Mouse (Mus musculus) hindbrain, postnatal 0 days (tissue): Measurements from ENCODE around the gene Tmem184b. TPM values are rescaled to one million over a fixed set of nuclear protein-coding genes. Genes with fewer than 3 reads are reported as not detected.

Experiments
- ATAC-seq: fragments of 200-750 bp; cut with Nextera tagmentation; 2 replicates; pipeline ENCODE4 v1.8.0; 2017; ENCODE audit warnings: mild to moderate bottlenecking, moderate TSS enrichment, moderate library complexity
- DNase-seq: peaks from one replicate; pipeline ENCODE4 v3.0.0-alpha.2; 2015; ENCODE audit warnings: low spot score
- H3K27ac ChIP-seq: fragments of 300-500 bp; sonication (generic); 2 replicates; pipeline ENCODE4 v1.5.1; 2014; ENCODE audit warnings: mild to moderate bottlenecking
- H3K27me3 ChIP-seq: fragments of 300-500 bp; sonication (generic); 2 replicates; pipeline ENCODE4 v1.6.1; 2014; ENCODE audit warnings: low read length, mixed read lengths; ENCODE audit not compliant: insufficient read depth
- H3K36me3 ChIP-seq: fragments of 300-500 bp; sonication (generic); 2 replicates; pipeline ENCODE4 v1.6.1; 2014; ENCODE audit warnings: low read length, mixed read lengths; ENCODE audit not compliant: insufficient read depth
- H3K4me1 ChIP-seq: fragments of 300-500 bp; sonication (generic); 2 replicates; pipeline ENCODE4 v1.6.1; 2014; ENCODE audit warnings: antibody characterized with exemption, low read length, mixed read lengths; ENCODE audit not compliant: insufficient read depth
- H3K4me2 ChIP-seq: fragments of 300-500 bp; sonication (generic); 2 replicates; pipeline ENCODE4 v1.6.1; 2014; ENCODE audit warnings: low read depth, mild to moderate bottlenecking, low read length, moderate library complexity, mixed read lengths
- H3K4me3 ChIP-seq: fragments of 300-500 bp; sonication (generic); 2 replicates; pipeline ENCODE4 v1.5.1; 2014; ENCODE audit warnings: low read length
- H3K9ac ChIP-seq: fragments of 300-500 bp; sonication (generic); replicated peaks from 2 replicates; pipeline ENCODE4 v1.6.1; 2014; ENCODE audit warnings: mild to moderate bottlenecking, low read length, moderate library complexity, mixed read lengths
- H3K9me3 ChIP-seq: fragments of 300-500 bp; sonication (generic); 2 replicates; pipeline ENCODE4 v1.6.1; 2016; ENCODE audit warnings: low read length, mixed read lengths
- CTCF ChIP-seq: IDR thresholded peaks from 2 replicates; pipeline ENCODE4 v1.5.1; 2016; ENCODE audit warnings: antibody characterized with exemption, control low read depth, low read depth
- WGBS: fragments of 180-500 bp; shearing (Covaris S2); extraction: QIAGEN DNeasy Blood & Tissue Kit; methylation state at CpG from one replicate; pipeline ENCODE4 v1.1.7; 2014; 5-methylcytosine and 5-hydroxymethylcytosine counted together
- polyA plus RNA-seq: library from polyadenylated mRNA; unstranded; fragments of >200 nt; fragmentation: Nextera tagmentation; extraction: Ambion mirVana; gene quantifications from 2 replicates; pipeline ENCODE4 v1.2.1, GENCODE M21; 2015
- total RNA-seq: library from RNA; depleted of rRNA; stranded (reverse); fragments of >200 nt; gene quantifications from 2 replicates; pipeline ENCODE4 v1.2.3, GENCODE M21; 2014

Gene Tmem184b
- total and polyA plus RNA-seq, 2 experiments from 2014 or later, result 31.6 to 72.4 TPM

DNA sequence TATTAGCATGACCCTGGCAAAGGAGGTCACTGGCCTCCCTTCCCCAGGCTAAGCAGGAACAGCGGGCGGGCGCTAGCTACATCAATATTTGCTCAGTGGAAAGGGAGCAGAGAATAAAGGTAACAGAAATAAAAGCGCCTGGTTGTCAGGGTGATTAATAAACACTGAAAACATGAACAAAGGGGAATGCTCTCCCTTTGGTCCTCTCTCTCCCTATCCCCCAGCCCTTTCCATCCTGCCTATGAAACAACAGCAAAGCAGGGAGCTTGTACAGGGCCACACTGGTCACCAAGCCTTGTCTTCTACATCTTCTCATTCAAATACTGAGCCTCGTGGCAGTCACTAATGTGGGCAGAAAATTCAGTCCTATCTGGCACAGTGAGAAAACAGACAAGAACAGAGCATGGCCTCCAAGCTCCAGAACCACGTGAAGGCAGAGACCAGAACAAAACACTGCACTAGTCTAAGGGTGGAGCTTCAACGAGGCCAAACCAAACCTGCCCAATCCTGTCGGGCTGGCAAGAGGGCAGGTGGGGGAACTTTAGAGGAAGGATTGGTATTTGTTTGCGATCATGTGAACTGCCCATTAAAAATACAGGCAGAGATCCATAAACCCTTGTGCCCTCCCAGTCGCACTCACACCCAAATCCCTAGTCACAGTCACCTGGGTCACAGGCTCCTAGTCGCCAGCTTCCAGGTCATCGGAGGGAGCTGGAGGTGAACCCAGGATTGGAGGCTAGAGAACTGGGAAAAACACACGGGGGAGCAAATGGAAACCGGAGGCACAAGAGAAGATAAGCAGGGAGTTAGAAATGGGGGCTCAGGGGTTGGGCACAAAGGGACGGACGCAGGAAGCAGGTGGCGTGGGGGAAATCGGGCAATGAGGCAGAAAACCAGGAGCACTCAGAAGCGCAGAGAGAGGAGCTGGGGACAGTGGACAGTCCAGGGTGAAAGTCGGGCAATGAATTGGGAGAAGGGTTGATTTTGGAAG is 76.1 kb downstream of the Tmem184b start:
- H3K27me3 ChIP-seq, result no peaks in the 10 kb centered on the region
- peaks cover 17% of the 10 kb centered on the region for H3K4me1 ChIP-seq
- H3K4me3 ChIP-seq, result peak overlapping the region; percentile 49
- peak overlapping the region; percentile 74 for H3K9ac ChIP-seq
- ATAC-seq (peak; percentile 63), DNase-seq (peak; percentile 65)
- TF ChIP-seq CTCF, result no peak
- 6% methylated on average over 20 of the region's 20 CpGs for WGBS
- peak overlapping the region; percentile 96 for H3K4me2 ChIP-seq
- H3K36me3 ChIP-seq, result no peaks in the 10 kb centered on the region
- H3K27ac ChIP-seq, result peak overlapping the region; percentile 90
- no peaks in the 10 kb centered on the region for H3K9me3 ChIP-seq

DNA sequence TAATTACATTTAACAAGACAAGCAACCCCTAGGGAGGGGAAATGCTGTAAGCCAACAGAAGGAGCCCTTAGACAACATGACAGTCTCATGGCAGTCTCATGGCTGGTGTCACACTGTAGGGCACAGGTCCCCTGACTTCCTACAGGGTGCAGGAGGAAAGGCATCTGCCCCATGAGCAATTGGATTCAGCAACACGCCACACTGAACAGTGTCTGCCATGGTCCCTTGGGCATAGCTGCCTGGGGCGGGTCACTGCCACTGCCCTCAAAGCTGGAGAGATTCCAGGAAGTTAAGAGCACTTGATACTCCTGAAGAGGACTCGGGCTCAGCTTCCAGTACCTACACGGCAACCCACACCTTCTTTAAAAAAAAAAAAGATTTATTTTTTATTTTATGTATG is 77.1 kb downstream of the Tmem184b start:
- H3K27ac ChIP-seq, result 0 out of 2 replicates have a peak overlapping the region, but pooled peaks have one; percentile 32
- TF ChIP-seq CTCF, result no peak
- 57% methylated on average over 4 of the region's 4 CpGs for WGBS
- H3K9ac ChIP-seq, result no peak overlapping the region
- H3K4me3 ChIP-seq, result no peak overlapping the region
- no peak overlapping the region for H3K4me2 ChIP-seq
- peaks cover 17% of the 10 kb centered on the region for H3K4me1 ChIP-seq
- no peaks in the 10 kb centered on the region for H3K36me3 ChIP-seq
- H3K27me3 ChIP-seq, result no peaks in the 10 kb centered on the region
- DNase-seq, result no peak
- H3K9me3 ChIP-seq, result no peaks in the 10 kb centered on the region
- ATAC-seq, result no peak

DNA sequence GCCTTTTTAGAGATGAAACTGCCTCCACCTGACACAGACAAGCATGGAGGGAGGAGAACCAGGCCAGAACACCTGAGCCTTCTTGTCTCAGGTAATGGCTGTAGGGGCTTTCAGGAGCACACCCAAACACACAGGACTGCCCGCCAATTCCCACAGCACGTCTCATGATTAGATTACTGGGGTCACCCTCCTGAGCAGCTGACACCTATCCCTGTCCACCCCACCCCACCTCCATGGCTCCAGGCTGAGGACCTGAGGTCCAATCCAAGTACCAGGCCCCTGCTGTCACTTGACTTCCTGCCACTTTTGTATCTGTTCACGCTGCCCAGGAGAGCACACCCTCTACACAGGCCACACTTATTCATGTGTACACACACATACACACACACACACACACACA is 77.6 kb downstream of the Tmem184b start:
- Histone ChIP-seq H3K9me3 (no peaks in the 10 kb centered on the region), H3K27me3 (no peaks in the 10 kb centered on the region), H3K4me1 (peaks cover 17% of the 10 kb centered on the region), H3K4me3 (no peak overlapping the region), H3K27ac (no peak overlapping the region), H3K4me2 (no peak overlapping the region), H3K36me3 (no peaks in the 10 kb centered on the region), H3K9ac (no peak overlapping the region)
- 69% methylated on average over 3 of the region's 3 CpGs for WGBS
- TF ChIP-seq CTCF, result no peak
- no peak for DNase-seq
- ATAC-seq, result no peak

DNA sequence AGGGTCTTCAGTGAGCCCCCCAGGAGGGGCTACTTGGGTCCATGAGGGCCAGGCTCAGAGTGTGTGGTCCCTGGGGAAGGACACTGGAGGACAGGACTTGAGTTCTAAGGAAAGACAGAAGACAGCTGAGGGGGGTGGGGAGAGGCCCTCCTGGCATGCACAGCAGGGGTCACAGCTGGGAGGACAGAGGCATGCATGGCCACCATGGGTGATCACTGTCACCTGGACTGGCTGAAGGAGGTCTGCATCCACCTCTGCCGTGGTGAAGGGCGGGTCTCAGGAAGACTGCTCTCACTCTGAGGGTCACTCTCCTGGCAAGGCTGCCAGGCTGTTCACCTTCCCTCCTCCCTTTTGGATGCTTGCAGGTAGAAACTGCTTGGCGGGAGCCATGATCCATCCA is 79.0 kb downstream of the Tmem184b start:
- no peak overlapping the region for H3K4me2 ChIP-seq
- no peak overlapping the region for H3K4me3 ChIP-seq
- H3K36me3 ChIP-seq, result no peaks in the 10 kb centered on the region
- no peak for TF ChIP-seq CTCF
- H3K9ac ChIP-seq, result no peak overlapping the region
- DNase-seq, result no peak
- peaks cover 17% of the 10 kb centered on the region for H3K4me1 ChIP-seq
- peak overlapping the region; percentile 46; the same call in 1 of the 2 replicates for H3K27ac ChIP-seq
- 81% methylated on average over 3 of the region's 3 CpGs for WGBS
- H3K27me3 ChIP-seq, result no peaks in the 10 kb centered on the region
- H3K9me3 ChIP-seq, result no peaks in the 10 kb centered on the region
- no peak for ATAC-seq

DNA sequence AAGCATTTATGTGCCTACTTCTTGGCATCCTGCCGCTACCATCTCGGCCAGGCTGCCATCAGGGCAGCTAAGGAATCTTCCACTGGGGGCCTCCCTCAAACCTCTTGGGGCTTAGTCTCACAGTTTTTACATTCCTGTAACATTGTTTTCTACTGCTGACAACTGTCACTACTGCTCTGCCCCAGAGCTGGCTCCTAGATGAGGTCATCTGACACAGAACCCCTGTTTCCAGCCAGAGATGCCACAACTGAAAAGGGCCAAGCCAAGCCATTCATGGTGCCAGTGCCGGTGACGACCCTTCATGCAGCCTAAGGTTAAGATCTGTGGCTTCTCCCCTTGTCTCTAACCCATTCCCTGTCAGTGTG is 79.6 kb downstream of the Tmem184b start:
- Histone ChIP-seq H3K36me3 (no peaks in the 10 kb centered on the region), H3K4me3 (no peak overlapping the region), H3K27me3 (no peaks in the 10 kb centered on the region), H3K4me1 (peaks cover 17% of the 10 kb centered on the region), H3K4me2 (no peak overlapping the region), H3K27ac (peak overlapping the region; percentile 46; the same call in 1 of the 2 replicates), H3K9ac (no peak overlapping the region), H3K9me3 (no peaks in the 10 kb centered on the region)
- TF ChIP-seq CTCF, result no peak
- ATAC-seq (no peak), DNase-seq (no peak)
- 63% methylated on average over 4 of the region's 4 CpGs for WGBS

DNA sequence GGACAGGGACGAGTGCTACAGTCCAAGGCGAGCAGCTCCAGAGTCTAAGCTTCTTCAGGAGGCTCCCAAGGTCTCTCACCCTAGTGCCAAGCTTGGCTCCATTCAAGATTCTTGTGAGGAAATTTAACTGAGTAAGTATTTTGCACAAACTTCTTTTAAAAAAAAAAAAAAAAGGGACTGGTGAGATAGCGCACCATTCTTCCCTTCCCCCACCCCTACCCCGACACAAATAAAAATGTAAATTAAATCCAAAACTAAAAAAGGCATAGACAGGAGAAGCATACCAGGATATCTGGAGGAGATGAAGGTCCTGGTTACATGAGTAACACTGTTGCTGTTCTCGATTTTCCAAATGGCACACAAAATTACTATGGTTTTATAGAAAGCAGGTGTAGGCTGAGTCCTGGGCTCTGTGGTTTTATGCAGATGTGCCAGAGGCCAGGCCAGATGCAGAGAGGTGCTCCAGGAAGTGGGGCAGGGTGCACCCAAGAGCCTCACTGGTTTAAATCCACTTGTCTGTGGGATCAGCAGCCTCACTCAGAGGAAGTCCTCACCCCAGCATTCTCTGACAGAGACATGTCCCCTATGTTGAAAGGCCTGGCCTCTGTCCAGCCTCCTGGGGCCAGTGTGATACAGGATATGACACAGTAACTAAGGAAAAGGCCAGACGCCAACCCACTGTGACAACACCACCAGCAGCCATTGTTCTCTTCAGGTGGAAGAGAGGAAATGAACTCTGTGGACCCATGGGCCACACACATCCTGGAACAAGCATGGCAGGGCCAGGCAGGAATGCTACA is 80.2 kb downstream of the Tmem184b start:
- peak overlapping the region; percentile 46; the same call in 1 of the 2 replicates for H3K27ac ChIP-seq
- 75% methylated on average over 6 of the region's 6 CpGs for WGBS
- H3K9me3 ChIP-seq, result no peaks in the 10 kb centered on the region
- TF ChIP-seq CTCF, result no peak
- H3K4me3 ChIP-seq, result no peak overlapping the region
- no peaks in the 10 kb centered on the region for H3K36me3 ChIP-seq
- ATAC-seq, result no peak
- H3K4me2 ChIP-seq, result no peak overlapping the region
- DNase-seq, result peak; percentile 10
- no peak overlapping the region for H3K9ac ChIP-seq
- H3K4me1 ChIP-seq, result peaks cover 17% of the 10 kb centered on the region
- H3K27me3 ChIP-seq, result no peaks in the 10 kb centered on the region
